Mouse (Mus musculus): ENCODE data around the gene Fgr.

Fgr gene

GRCm38 (mm10) chr4:133017597-133018262 is 43.8 kb downstream of the Fgr start:
- no peak for DNase-seq

GRCm38 (mm10) chr4:133018263-133018798 is 44.4 kb downstream of the Fgr start:
- DNase-seq: no peak

GRCm38 (mm10) chr4:133020721-133021120 is 46.8 kb downstream of the Fgr start:
- no peak for DNase-seq

- DNase-seq: no peak
These were observed 47.3 kb downstream of the Fgr start for GRCm38 (mm10) chr4:133021181-133021671.

GRCm38 (mm10) chr4:133022217-133022616 is 48.3 kb downstream of the Fgr start:
- no peak for DNase-seq

GRCm38 (mm10) chr4:133022954-133023635 is 49.2 kb downstream of the Fgr start:
- no peak for DNase-seq

GRCm38 (mm10) chr4:133023636-133024035 is 49.7 kb downstream of the Fgr start:
- no peak for DNase-seq

- DNase-seq: no peak
These were observed 50.5 kb downstream of the Fgr start for GRCm38 (mm10) chr4:133024404-133024803.

GRCm38 (mm10) chr4:133024969-133025685 is 51.2 kb downstream of the Fgr start:
- no peak for DNase-seq

GRCm38 (mm10) chr4:133026272-133026671 is 52.4 kb downstream of the Fgr start:
- DNase-seq: no peak

GRCm38 (mm10) chr4:133026826-133027375 is 53.0 kb downstream of the Fgr start:
- DNase-seq: no peak

GRCm38 (mm10) chr4:133027721-133028120 is 53.8 kb downstream of the Fgr start:
- DNase-seq: no peak

- no peak for DNase-seq
These were observed 54.3 kb downstream of the Fgr start for GRCm38 (mm10) chr4:133028193-133028592.

GRCm38 (mm10) chr4:133028875-133029274 is 55.0 kb downstream of the Fgr start:
- no peak for DNase-seq

- DNase-seq: no peak
These were observed 58.7 kb downstream of the Fgr start for GRCm38 (mm10) chr4:133032410-133033095.

GRCm38 (mm10) chr4:133034478-133034877 is 60.6 kb downstream of the Fgr start:
- no peak for DNase-seq

- no peak for DNase-seq
These were observed 61.6 kb downstream of the Fgr start for GRCm38 (mm10) chr4:133035446-133035845.

GRCm38 (mm10) chr4:133035946-133036345 is 62.1 kb downstream of the Fgr start:
- no peak for DNase-seq

- no peak for DNase-seq
These were observed 63.4 kb downstream of the Fgr start for GRCm38 (mm10) chr4:133037293-133037692.

- no peak for DNase-seq
These were observed 63.9 kb downstream of the Fgr start for GRCm38 (mm10) chr4:133037798-133038197.

- DNase-seq: peak; percentile 28
These were observed 64.7 kb downstream of the Fgr start for GRCm38 (mm10) chr4:133038521-133039115.

All from thymus, postnatal 25 days (tissue).